Mouse (Mus musculus) lung, postnatal 0 days (tissue): ENCODE results near the gene Epn1.

ENCODE experiments used
- CTCF ChIP-seq: IDR thresholded peaks from 2 replicates; pipeline ENCODE4 v1.5.1; 2016; ENCODE audit warnings: antibody characterized with exemption, mild to moderate bottlenecking
- EP300 ChIP-seq: IDR thresholded peaks from 2 replicates; pipeline ENCODE4 v1.6.1; 2016; ENCODE audit warnings: antibody characterized with exemption, mild to moderate bottlenecking, control low read depth

DNA sequence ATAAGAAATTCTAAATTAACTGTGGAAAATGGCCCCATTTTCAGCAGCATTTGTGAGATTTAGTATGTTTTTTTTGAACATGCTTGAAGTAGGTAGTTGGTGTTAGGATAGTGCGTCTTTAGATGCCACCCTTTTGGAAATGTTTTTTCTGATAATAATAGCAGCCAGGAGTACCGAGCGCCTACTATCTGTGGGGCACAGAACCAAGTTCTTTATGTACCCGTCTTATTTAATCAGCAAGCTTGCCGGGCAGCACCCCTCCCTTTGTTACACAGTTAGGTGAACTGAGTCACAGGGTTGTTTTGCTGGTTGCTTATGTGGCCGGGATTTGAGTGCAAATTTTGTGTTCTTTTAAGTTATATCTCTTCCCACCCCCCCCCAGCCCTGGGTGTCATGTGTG lies 1.2 kb downstream of the Epn1 start:
- TF ChIP-seq CTCF (no peak), EP300 (no peak)
